Mouse (Mus musculus) midbrain, embryonic 10.5 days (tissue): ENCODE measurements around the gene Dnm3. TPM values are rescaled to one million over a fixed set of nuclear protein-coding genes. Genes with fewer than 3 reads are reported as not detected.

ENCODE experiments used
- DNase-seq: peaks from one replicate; pipeline ENCODE4 v3.0.0-alpha.2; 2017; ENCODE audit warnings: low spot score
- H3K27ac ChIP-seq: fragments of 300-500 bp; sonication (generic); replicated peaks from 2 replicates; pipeline ENCODE4 v1.5.1; 2016; ENCODE audit warnings: mild to moderate bottlenecking
- H3K27me3 ChIP-seq: fragments of 300-500 bp; sonication (generic); 2 replicates; pipeline ENCODE4 v1.6.1; 2016; ENCODE audit warnings: low read depth, mild to moderate bottlenecking; ENCODE audit not compliant: poor library complexity, severe bottlenecking
- H3K36me3 ChIP-seq: fragments of 300-500 bp; sonication (generic); 2 replicates; pipeline ENCODE4 v1.6.1; 2016; ENCODE audit warnings: mild to moderate bottlenecking, moderate library complexity
- H3K4me1 ChIP-seq: fragments of 300-500 bp; sonication (generic); 2 replicates; pipeline ENCODE4 v1.6.1; 2016
- H3K4me3 ChIP-seq: fragments of 300-500 bp; sonication (generic); 2 replicates; pipeline ENCODE4 v1.5.1; 2016; ENCODE audit warnings: mild to moderate bottlenecking, moderate library complexity
- H3K9me3 ChIP-seq: fragments of 300-500 bp; sonication (generic); replicated peaks from 2 replicates; pipeline ENCODE4 v1.6.1; 2016; ENCODE audit warnings: mild to moderate bottlenecking
- WGBS: fragments of 180-500 bp; shearing (Covaris S2); methylation state at CpG from one replicate; pipeline ENCODE4 v1.1.7; 2016; 5-methylcytosine and 5-hydroxymethylcytosine counted together
- polyA plus RNA-seq: library from polyadenylated mRNA; unstranded; fragments of >200 nt; fragmentation: Nextera tagmentation; extraction: Ambion mirVana; gene quantifications from 2 replicates; pipeline ENCODE4 v1.2.1, GENCODE M21; 2016

Gene Dnm3
- polyA plus RNA-seq, 1 experiment from 2014 or later: 2.3 TPM

GRCm38 (mm10) chr1:162458711-162459110 is 19.1 kb downstream of the Dnm3 start:
- 89% methylated on average over 2 of the region's 2 CpGs for WGBS
- Histone ChIP-seq H3K27ac (no peak overlapping the region), H3K9me3 (no peaks in the 10 kb centered on the region), H3K4me1 (no peaks in the 10 kb centered on the region), H3K27me3 (no peaks in the 10 kb centered on the region), H3K4me3 (no peak overlapping the region), H3K36me3 (no peaks in the 10 kb centered on the region)
- no peak for DNase-seq

GRCm38 (mm10) chr1:162456861-162457260 is 21.0 kb downstream of the Dnm3 start:
- H3K4me1 ChIP-seq: no peaks in the 10 kb centered on the region
- H3K9me3 ChIP-seq: no peaks in the 10 kb centered on the region
- no peak overlapping the region for H3K4me3 ChIP-seq
- no peaks in the 10 kb centered on the region for H3K27me3 ChIP-seq
- WGBS: 95% methylated on average over 6 of the region's 6 CpGs
- no peak for DNase-seq
- no peaks in the 10 kb centered on the region for H3K36me3 ChIP-seq
- no peak overlapping the region for H3K27ac ChIP-seq

- Histone ChIP-seq H3K4me3 (no peak overlapping the region), H3K4me1 (no peaks in the 10 kb centered on the region), H3K9me3 (no peaks in the 10 kb centered on the region), H3K27me3 (no peaks in the 10 kb centered on the region), H3K36me3 (no peaks in the 10 kb centered on the region), H3K27ac (no peak overlapping the region)
- WGBS: 89% methylated on average over 4 of the region's 4 CpGs
- DNase-seq: no peak
Observed at GRCm38 (mm10) chr1:162456406-162456805, 21.4 kb downstream of the Dnm3 start.

GRCm38 (mm10) chr1:162453578-162453977 is 24.3 kb downstream of the Dnm3 start:
- 85% methylated on average over 8 of the region's 8 CpGs for WGBS
- Histone ChIP-seq H3K4me1 (no peaks in the 10 kb centered on the region), H3K4me3 (no peak overlapping the region), H3K27ac (no peak overlapping the region), H3K9me3 (no peaks in the 10 kb centered on the region), H3K27me3 (no peaks in the 10 kb centered on the region), H3K36me3 (no peaks in the 10 kb centered on the region)
- no peak for DNase-seq

- Histone ChIP-seq H3K9me3 (no peaks in the 10 kb centered on the region), H3K36me3 (no peaks in the 10 kb centered on the region), H3K27ac (no peak overlapping the region), H3K4me1 (no peaks in the 10 kb centered on the region), H3K4me3 (no peak overlapping the region), H3K27me3 (no peaks in the 10 kb centered on the region)
- 85% methylated on average over 6 of the region's 6 CpGs for WGBS
- no peak for DNase-seq
Observed at GRCm38 (mm10) chr1:162453030-162453429, 24.8 kb downstream of the Dnm3 start.

- Histone ChIP-seq H3K27me3 (no peaks in the 10 kb centered on the region), H3K4me3 (no peak overlapping the region), H3K4me1 (no peaks in the 10 kb centered on the region), H3K9me3 (no peaks in the 10 kb centered on the region), H3K36me3 (no peaks in the 10 kb centered on the region), H3K27ac (no peak overlapping the region)
- no peak for DNase-seq
- WGBS: 79% methylated on average over 3 of the region's 3 CpGs
Observed at GRCm38 (mm10) chr1:162449161-162449909, 28.5 kb downstream of the Dnm3 start.

- no peak overlapping the region for H3K27ac ChIP-seq
- H3K27me3 ChIP-seq: no peaks in the 10 kb centered on the region
- no peak for DNase-seq
- H3K4me1 ChIP-seq: no peaks in the 10 kb centered on the region
- H3K4me3 ChIP-seq: no peak overlapping the region
- H3K9me3 ChIP-seq: no peaks in the 10 kb centered on the region
- no peaks in the 10 kb centered on the region for H3K36me3 ChIP-seq
- whole genome bisulfite sequencing: 89% methylated on average over 8 of the region's 8 CpGs
Observed at GRCm38 (mm10) chr1:162444805-162445204, 33.0 kb downstream of the Dnm3 start.

- Histone ChIP-seq H3K36me3 (no peaks in the 10 kb centered on the region), H3K9me3 (no peaks in the 10 kb centered on the region), H3K27me3 (no peaks in the 10 kb centered on the region), H3K4me3 (no peak overlapping the region), H3K27ac (no peak overlapping the region), H3K4me1 (no peaks in the 10 kb centered on the region)
- no peak for DNase-seq
Observed at GRCm38 (mm10) chr1:162439576-162439975, 38.3 kb downstream of the Dnm3 start.

- no peak overlapping the region for H3K27ac ChIP-seq
- no peak for DNase-seq
- no peaks in the 10 kb centered on the region for H3K27me3 ChIP-seq
- no peak overlapping the region for H3K4me3 ChIP-seq
- H3K36me3 ChIP-seq: no peaks in the 10 kb centered on the region
- 89% methylated on average over 3 of the region's 3 CpGs for WGBS
- peaks cover 8% of the 10 kb centered on the region for H3K4me1 ChIP-seq
- H3K9me3 ChIP-seq: no peaks in the 10 kb centered on the region
Observed at GRCm38 (mm10) chr1:162436672-162437071, 41.2 kb downstream of the Dnm3 start.

- Histone ChIP-seq H3K4me3 (no peak overlapping the region), H3K4me1 (peaks cover 15% of the 10 kb centered on the region), H3K9me3 (no peaks in the 10 kb centered on the region), H3K27ac (no peak overlapping the region), H3K27me3 (no peaks in the 10 kb centered on the region), H3K36me3 (no peaks in the 10 kb centered on the region)
- WGBS: 84% methylated on average over 2 of the region's 2 CpGs
- no peak for DNase-seq
Observed at GRCm38 (mm10) chr1:162428904-162429303, 48.9 kb downstream of the Dnm3 start.

GRCm38 (mm10) chr1:162425930-162426478 is 51.8 kb downstream of the Dnm3 start:
- H3K4me1 ChIP-seq: peaks cover 8% of the 10 kb centered on the region
- no peak overlapping the region for H3K4me3 ChIP-seq
- 43% methylated on average over 15 of the region's 15 CpGs for WGBS
- no peaks in the 10 kb centered on the region for H3K27me3 ChIP-seq
- H3K9me3 ChIP-seq: no peaks in the 10 kb centered on the region
- no peaks in the 10 kb centered on the region for H3K36me3 ChIP-seq
- H3K27ac ChIP-seq: 0 out of 2 replicates have a peak overlapping the region, but pooled peaks have one; percentile 42
- peak; percentile 62 for DNase-seq

- 89% methylated on average over 6 of the region's 6 CpGs for WGBS
- no peaks in the 10 kb centered on the region for H3K27me3 ChIP-seq
Observed at GRCm38 (mm10) chr1:162422826-162423225, 55.0 kb downstream of the Dnm3 start.

GRCm38 (mm10) chr1:162413791-162414190 is 64.0 kb downstream of the Dnm3 start:
- Histone ChIP-seq H3K4me1 (peaks cover 5% of the 10 kb centered on the region; the same call in 1 of the 2 replicates), H3K4me3 (no peak overlapping the region), H3K27ac (no peak overlapping the region), H3K27me3 (no peaks in the 10 kb centered on the region), H3K9me3 (no peaks in the 10 kb centered on the region), H3K36me3 (no peaks in the 10 kb centered on the region)
- 17% methylated on average over 1 of the region's 1 CpGs for WGBS
- DNase-seq: no peak

More at GRCm38 (mm10) chr1:162422826-162423225, 55.0 kb downstream of the Dnm3 start:
- H3K36me3 ChIP-seq: no peaks in the 10 kb centered on the region
- no peaks in the 10 kb centered on the region for H3K9me3 ChIP-seq
- no peak for DNase-seq
- no peak overlapping the region for H3K4me3 ChIP-seq
- H3K27ac ChIP-seq: no peak overlapping the region
- peaks cover 8% of the 10 kb centered on the region for H3K4me1 ChIP-seq
